Mouse (Mus musculus): ENCODE measurements around the gene Hoxc12. TPM values are rescaled to one million over a fixed set of nuclear protein-coding genes. Genes with fewer than 3 reads are reported as not detected.
A peak's percentile ranks its signal among the peaks of the same experiment; 100 is the strongest.

Hoxc12 gene
- total and polyA plus RNA-seq, 3 experiments: not detected

GRCm38 (mm10) chr15:102959663-102960191, 23.2 kb downstream of the Hoxc12 start:
- Histone ChIP-seq H3K27me3 (replicated peaks) (peaks cover 95% of the 10 kb centered on the region), H3K9ac (ENCODE audit: insufficient read depth, low read depth) (no peak overlapping the region), H3K4me2 (ENCODE audit: insufficient read depth, low read depth, poor library complexity, severe bottlenecking) (peak overlapping the region; percentile 95), H3K36me3 (replicated peaks in 1 of 2; ENCODE audit: control insufficient read depth in 1 of 2, insufficient read depth in 1 of 2, low read length in 1 of 2) (no peaks in the 10 kb centered on the region), H3K9me3 (replicated peaks; ENCODE audit: low read length) (peaks cover 6% of the 10 kb centered on the region), H3K79me2 (replicated peaks; ENCODE audit: control insufficient read depth, extremely low read depth, insufficient read depth, poor library complexity, severe bottlenecking) (no peaks in the 10 kb centered on the region), H3K4me3 (replicated peaks in 1 of 3; ENCODE audit: low read depth in 2 of 3, low read length in 2 of 3, poor library complexity in 1 of 3) (peak overlapping the region; percentile 12 to 30 (median 25)), H3K4me1 (ENCODE audit: control insufficient read depth in 1 of 2, insufficient read depth in 2 of 2) (peaks cover 0 to 23% of the 10 kb centered on the region in 2 experiments; a peak in 3 of 4 replicates), H3K27ac (ENCODE audit: insufficient read depth, low read depth) (no peak overlapping the region)
- in situ Hi-C loops (cut with MboI; ENCODE audit: low pct_ligation_motif_present, low pct_unique_long_range_greater_than_20kb, low sequenced_read_pairs): no loop called here
- no peak for DNase-seq (ENCODE audit: extremely low read depth)
- dilution Hi-C loops (cut with MboI; ENCODE audit: extremely low pct_ligation_motif_present, extremely low pct_unique_long_range_greater_than_20kb, low sequenced_read_pairs): no loop called here
- TF ChIP-seq RAD21 (IDR thresholded peaks at IDR 0.05; ENCODE audit: low read depth, low read length) (no peak), ETS1 (conservative IDR thresholded peaks at IDR 0.05; ENCODE audit: low read depth, low read length) (no peak), ELF1 (IDR thresholded peaks at IDR 0.05; ENCODE audit: low read depth, low read length) (no peak), NELFE (IDR thresholded peaks at IDR 0.05; ENCODE audit: low read depth, low read length) (no peak), ZMIZ1 (IDR thresholded peaks at IDR 0.05; ENCODE audit: low read depth, low read length) (no peak), CHD1 (IDR thresholded peaks at IDR 0.05; ENCODE audit: low read depth, low read length) (no peak), MEF2A (IDR thresholded peaks at IDR 0.05; ENCODE audit: borderline replicate concordance, low read depth, low read length) (no peak), MAZ (IDR thresholded peaks at IDR 0.05; ENCODE audit: low read depth, low read length) (no peak), USF2 (conservative IDR thresholded peaks at IDR 0.05; ENCODE audit: low read depth, low read length) (no peak), SMC3 (IDR thresholded peaks at IDR 0.05; ENCODE audit: low read depth, low read length) (no peak), EP300 (IDR thresholded peaks at IDR 0.05; ENCODE audit: low read length) (no peak), RCOR1 (conservative IDR thresholded peaks at IDR 0.05; ENCODE audit: low read depth, low read length) (no peak), ZNF384 (IDR thresholded peaks at IDR 0.05; ENCODE audit: low read depth, low read length) (no peak), MAX (IDR thresholded peaks at IDR 0.05; ENCODE audit: low read length) (no peak), TBP (conservative IDR thresholded peaks at IDR 0.05; ENCODE audit: low read depth, low read length) (no peak), USF1 (IDR thresholded peaks at IDR 0.05; ENCODE audit: low read depth, low read length) (no peak), KAT2A (IDR thresholded peaks at IDR 0.05; ENCODE audit: insufficient replicate concordance, low read length) (no peak), E2F4 (IDR thresholded peaks at IDR 0.05; ENCODE audit: insufficient replicate concordance, low read depth, low read length) (no peak)

DNA sequence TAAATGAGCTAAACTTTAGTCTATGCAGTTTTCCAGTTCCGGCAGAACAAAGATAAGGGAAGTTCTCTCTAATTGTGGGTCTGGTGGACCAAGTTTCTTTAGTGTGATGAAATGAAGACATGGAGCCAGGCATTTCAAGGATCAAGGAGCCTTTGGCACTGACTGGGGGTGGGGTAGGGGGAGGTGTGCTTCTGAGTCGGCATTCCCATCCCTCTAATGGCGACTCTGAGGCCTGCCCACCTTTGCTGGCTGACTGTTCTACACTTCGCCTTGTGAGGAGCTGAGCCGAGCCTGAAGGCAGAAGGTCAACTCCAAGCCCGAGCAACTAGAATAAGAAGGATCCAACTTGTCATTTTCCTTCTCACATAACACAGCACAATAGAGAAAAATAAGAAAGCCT, 25.2 kb downstream of the Hoxc12 start:
- Histone ChIP-seq H3K9ac (ENCODE audit: insufficient read depth, low read depth) (no peak overlapping the region), H3K9me3 (replicated peaks; ENCODE audit: low read length) (no peaks in the 10 kb centered on the region), H3K4me2 (ENCODE audit: insufficient read depth, low read depth, poor library complexity, severe bottlenecking) (no peak overlapping the region), H3K79me2 (replicated peaks; ENCODE audit: control insufficient read depth, extremely low read depth, insufficient read depth, poor library complexity, severe bottlenecking) (no peaks in the 10 kb centered on the region), H3K27me3 (replicated peaks) (peaks cover 95% of the 10 kb centered on the region), H3K27ac (ENCODE audit: insufficient read depth, low read depth) (no peak overlapping the region), H3K4me3 (replicated peaks in 1 of 3; ENCODE audit: low read depth in 2 of 3, low read length in 2 of 3, poor library complexity in 1 of 3) (no peak overlapping the region), H3K36me3 (replicated peaks in 1 of 2; ENCODE audit: control insufficient read depth in 1 of 2, insufficient read depth in 1 of 2, low read length in 1 of 2) (no peaks in the 10 kb centered on the region), H3K4me1 (ENCODE audit: control insufficient read depth in 1 of 2, insufficient read depth in 2 of 2) (peaks cover under 1 to 29% of the 10 kb centered on the region in 2 experiments; a peak in 3 of 4 replicates)
- dilution Hi-C loops (cut with MboI; ENCODE audit: extremely low pct_ligation_motif_present, extremely low pct_unique_long_range_greater_than_20kb, low sequenced_read_pairs): no loop called here
- TF ChIP-seq JUND (conservative IDR thresholded peaks at IDR 0.05; ENCODE audit: low read depth, low read length) (no peak), NRF1 (IDR thresholded peaks at IDR 0.05; ENCODE audit: low read depth, low read length) (no peak), MYC (IDR thresholded peaks at IDR 0.05; ENCODE audit: low read depth, low read length) (no peak), CTCF (conservative IDR thresholded peaks at IDR 0.05 in 1 of 2, IDR thresholded peaks at IDR 0.05 in 1 of 2; ENCODE audit: low read depth in 2 of 2, low read length in 2 of 2) (no peak), MXI1 (IDR thresholded peaks at IDR 0.05; ENCODE audit: low read depth, low read length) (no peak), CHD2 (IDR thresholded peaks at IDR 0.05; ENCODE audit: low read length) (no peak)
- DNase-seq (ENCODE audit: extremely low read depth): no peak
- in situ Hi-C loops (cut with MboI; ENCODE audit: low pct_ligation_motif_present, low pct_unique_long_range_greater_than_20kb, low sequenced_read_pairs): no loop called here
